Mouse (Mus musculus) forebrain, embryonic 13.5 days (tissue): Measurements from ENCODE around the gene Ankrd33b. TPM values are rescaled to one million over a fixed set of nuclear protein-coding genes. Genes with fewer than 3 reads are reported as not detected.
A peak's percentile ranks its signal among the peaks of the same experiment; 100 is the strongest.

Experiments
- ATAC-seq: fragments of 200-750 bp; cut with Nextera tagmentation; 2 replicates; pipeline ENCODE4 v1.8.0; 2017
- H3K27ac ChIP-seq: fragments of 300-500 bp; sonication (generic); 2 replicates; pipeline ENCODE4 v1.5.1; 2015; ENCODE audit warnings: inconsistent platforms, mild to moderate bottlenecking, moderate library complexity
- H3K27me3 ChIP-seq: fragments of 300-500 bp; sonication (generic); 2 replicates; pipeline ENCODE4 v1.6.1; 2015; ENCODE audit warnings: mild to moderate bottlenecking, inconsistent platforms
- H3K36me3 ChIP-seq: fragments of 300-500 bp; sonication (generic); 2 replicates; pipeline ENCODE4 v1.6.1; 2015; ENCODE audit warnings: mild to moderate bottlenecking, inconsistent platforms; ENCODE audit not compliant: poor library complexity, severe bottlenecking
- H3K4me1 ChIP-seq: fragments of 300-500 bp; sonication (generic); 2 replicates; pipeline ENCODE4 v1.6.1; 2015; ENCODE audit warnings: inconsistent platforms
- H3K4me2 ChIP-seq: fragments of 300-500 bp; sonication (generic); 2 replicates; pipeline ENCODE4 v1.6.1; 2015; ENCODE audit warnings: inconsistent platforms, mild to moderate bottlenecking, moderate library complexity
- H3K4me3 ChIP-seq: fragments of 300-500 bp; sonication (generic); 2 replicates; pipeline ENCODE4 v1.5.1; 2015; ENCODE audit warnings: mild to moderate bottlenecking, inconsistent platforms
- H3K9ac ChIP-seq: fragments of 300-500 bp; sonication (generic); 2 replicates; pipeline ENCODE4 v1.6.1; 2015; ENCODE audit warnings: mild to moderate bottlenecking, inconsistent platforms
- H3K9me3 ChIP-seq: fragments of 300-500 bp; sonication (generic); replicated peaks from 2 replicates; pipeline ENCODE4 v1.6.1; 2016; ENCODE audit warnings: inconsistent platforms
- WGBS: fragments of 180-500 bp; shearing (Covaris S2); methylation state at CpG from one replicate; pipeline ENCODE4 v1.1.7; 2015; 5-methylcytosine and 5-hydroxymethylcytosine counted together
- polyA plus RNA-seq: library from polyadenylated mRNA; unstranded; fragments of >200 nt; fragmentation: Nextera tagmentation; extraction: Ambion mirVana; gene quantifications from 2 replicates; pipeline ENCODE4 v1.2.1, GENCODE M21; 2015

Gene Ankrd33b
- polyA plus RNA-seq, 1 experiment from 2014 or later = 0.34 TPM

DNA sequence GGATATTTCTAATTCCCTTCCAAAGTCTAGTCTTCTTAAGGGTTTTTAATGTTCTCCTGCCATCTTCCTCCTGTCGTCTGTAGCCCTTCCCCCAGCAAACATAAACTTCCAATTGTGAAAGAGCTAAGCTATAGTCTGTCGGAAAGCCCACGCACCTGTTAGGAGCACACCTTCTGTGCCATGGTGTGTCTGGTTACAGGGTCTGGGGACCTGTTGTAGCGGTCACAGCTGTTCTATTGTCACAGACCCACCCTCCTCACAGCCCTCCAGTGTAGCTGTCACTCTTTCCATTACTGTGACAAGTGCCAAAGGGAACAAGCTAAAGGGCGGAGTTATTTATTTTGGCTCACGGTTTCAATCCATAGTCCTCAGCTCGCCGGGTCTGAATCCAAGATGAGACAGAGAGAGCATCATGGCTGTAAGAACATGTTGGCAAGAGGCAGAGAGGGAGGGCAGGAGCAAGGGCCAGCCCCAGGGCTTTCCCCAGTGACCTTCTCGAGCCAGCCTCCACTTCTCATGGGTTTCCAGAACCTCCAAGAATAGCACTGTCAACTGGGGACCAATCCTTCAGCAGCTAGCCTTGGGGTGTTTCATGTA lies 112.5 kb downstream of the Ankrd33b start:
- Histone ChIP-seq H3K9ac (no peak overlapping the region), H3K4me2 (no peak overlapping the region), H3K4me3 (no peak overlapping the region), H3K36me3 (no peaks in the 10 kb centered on the region), H3K4me1 (peaks cover 11% of the 10 kb centered on the region), H3K9me3 (no peaks in the 10 kb centered on the region), H3K27ac (no peak overlapping the region), H3K27me3 (no peaks in the 10 kb centered on the region)
- ATAC-seq = no peak
- 87% methylated on average over 9 of the region's 9 CpGs for WGBS

DNA sequence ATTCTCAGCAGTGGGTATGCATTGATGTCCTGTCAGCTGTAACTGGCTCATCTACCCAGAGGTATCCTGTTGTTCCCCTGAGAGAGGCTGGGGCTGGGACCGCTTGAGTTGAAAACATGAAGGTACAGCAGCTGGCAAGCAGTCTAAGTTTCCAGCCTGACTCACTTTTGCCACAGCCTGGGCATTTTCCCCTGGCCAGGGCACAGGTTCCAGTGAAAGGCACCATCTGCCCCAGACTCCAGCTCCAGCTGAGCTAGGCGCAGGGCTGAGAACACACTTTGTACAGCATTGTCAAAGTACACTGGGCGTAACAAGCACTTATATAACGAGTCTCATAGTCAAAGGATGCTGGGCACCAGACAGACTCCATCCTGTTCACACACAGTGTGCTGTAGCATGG lies 113.6 kb downstream of the Ankrd33b start:
- Histone ChIP-seq H3K9me3 (no peaks in the 10 kb centered on the region), H3K27me3 (no peaks in the 10 kb centered on the region), H3K27ac (no peak overlapping the region), H3K4me1 (peaks cover 16% of the 10 kb centered on the region), H3K4me3 (no peak overlapping the region), H3K9ac (no peak overlapping the region), H3K4me2 (no peak overlapping the region), H3K36me3 (no peaks in the 10 kb centered on the region)
- no peak for ATAC-seq
- 64% methylated on average over 4 of the region's 4 CpGs for WGBS

DNA sequence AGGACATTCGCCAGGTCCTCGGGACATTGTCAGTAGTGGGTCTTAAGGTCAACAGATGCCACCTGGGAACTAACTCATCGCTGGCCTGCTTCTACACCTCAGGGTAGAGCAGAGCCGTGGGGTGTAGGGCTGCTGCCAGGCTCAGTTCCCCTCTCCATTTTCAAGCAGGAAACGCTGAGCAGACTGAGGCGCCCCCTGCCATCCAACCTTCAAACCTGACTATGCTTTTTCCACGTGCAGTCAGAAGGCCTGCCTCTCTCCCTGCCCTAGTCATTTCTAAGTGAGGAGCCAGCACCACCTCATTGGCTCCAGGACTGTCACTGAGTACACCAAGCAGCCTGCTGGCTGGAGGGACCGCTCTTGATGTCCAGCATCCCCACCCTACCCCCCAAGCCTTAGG lies 114.1 kb downstream of the Ankrd33b start:
- Histone ChIP-seq H3K9me3 (no peaks in the 10 kb centered on the region), H3K4me1 (peaks cover 17% of the 10 kb centered on the region), H3K27ac (no peak overlapping the region), H3K4me3 (no peak overlapping the region), H3K36me3 (no peaks in the 10 kb centered on the region), H3K27me3 (no peaks in the 10 kb centered on the region), H3K4me2 (no peak overlapping the region), H3K9ac (no peak overlapping the region)
- no peak for ATAC-seq
- 72% methylated on average over 8 of the region's 8 CpGs for WGBS

DNA sequence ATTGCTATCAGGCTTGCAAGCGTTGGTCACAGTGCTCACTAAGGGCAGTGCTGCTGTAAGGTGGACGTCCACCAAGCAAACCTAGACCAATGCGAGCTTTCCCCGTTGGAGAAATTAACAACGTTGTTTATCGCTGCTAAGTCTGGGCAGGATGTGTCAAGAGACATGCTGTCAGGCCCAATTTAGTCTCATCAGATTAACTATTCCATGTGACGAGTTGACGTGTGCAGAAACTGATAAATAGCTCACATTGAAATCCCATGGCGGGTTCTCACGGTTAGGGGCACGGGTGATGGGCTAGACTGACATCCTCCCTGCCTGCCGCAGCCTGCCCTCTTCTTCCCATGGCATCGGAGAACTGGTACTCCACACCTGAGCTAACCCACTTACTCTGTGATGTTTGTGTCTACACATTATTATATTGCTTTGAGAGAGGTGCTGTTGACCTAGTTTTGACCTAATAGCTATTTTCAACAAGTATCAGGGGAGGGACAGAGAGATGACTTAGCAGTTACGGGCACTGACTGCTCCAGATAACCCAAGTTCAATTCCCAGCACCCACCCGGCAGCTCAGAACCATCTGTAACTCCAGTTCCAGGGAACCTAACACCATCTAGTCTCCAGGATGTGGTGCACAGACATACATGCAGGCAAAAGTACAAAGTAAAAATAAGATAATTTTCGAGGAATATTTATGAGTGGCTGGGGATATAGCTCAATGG lies 114.8 kb downstream of the Ankrd33b start:
- Histone ChIP-seq H3K4me3 (no peak overlapping the region), H3K4me1 (peaks cover 17% of the 10 kb centered on the region), H3K27me3 (no peaks in the 10 kb centered on the region), H3K27ac (no peak overlapping the region), H3K9ac (no peak overlapping the region), H3K9me3 (no peaks in the 10 kb centered on the region), H3K36me3 (no peaks in the 10 kb centered on the region), H3K4me2 (no peak overlapping the region)
- ATAC-seq = no peak
- 80% methylated on average over 16 of the region's 16 CpGs for WGBS

DNA sequence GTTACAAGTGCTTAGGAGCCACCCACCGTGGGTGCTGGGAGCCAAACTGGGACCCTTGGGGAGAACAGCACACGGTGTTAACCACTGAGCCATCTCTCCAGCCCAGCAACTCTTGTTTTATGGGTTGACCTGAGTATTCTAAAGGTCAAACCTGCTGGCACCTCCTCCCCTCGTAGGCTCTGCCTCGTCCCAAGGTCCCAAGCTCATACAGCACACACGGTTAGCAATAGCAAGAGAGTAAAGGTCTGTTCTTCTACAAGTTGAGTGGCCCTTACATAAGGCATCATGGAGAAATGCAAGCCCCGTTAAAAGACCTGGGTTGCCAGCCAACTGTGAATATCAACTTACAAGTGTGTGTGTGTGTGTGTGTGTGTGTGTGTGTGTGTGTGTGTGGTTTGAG lies 116.3 kb downstream of the Ankrd33b start:
- ATAC-seq = no peak
- Histone ChIP-seq H3K4me2 (no peak overlapping the region), H3K9me3 (no peaks in the 10 kb centered on the region), H3K9ac (no peak overlapping the region), H3K36me3 (no peaks in the 10 kb centered on the region), H3K27me3 (no peaks in the 10 kb centered on the region), H3K27ac (no peak overlapping the region), H3K4me1 (peaks cover 17% of the 10 kb centered on the region), H3K4me3 (no peak overlapping the region)
- WGBS = 92% methylated on average over 6 of the region's 6 CpGs

DNA sequence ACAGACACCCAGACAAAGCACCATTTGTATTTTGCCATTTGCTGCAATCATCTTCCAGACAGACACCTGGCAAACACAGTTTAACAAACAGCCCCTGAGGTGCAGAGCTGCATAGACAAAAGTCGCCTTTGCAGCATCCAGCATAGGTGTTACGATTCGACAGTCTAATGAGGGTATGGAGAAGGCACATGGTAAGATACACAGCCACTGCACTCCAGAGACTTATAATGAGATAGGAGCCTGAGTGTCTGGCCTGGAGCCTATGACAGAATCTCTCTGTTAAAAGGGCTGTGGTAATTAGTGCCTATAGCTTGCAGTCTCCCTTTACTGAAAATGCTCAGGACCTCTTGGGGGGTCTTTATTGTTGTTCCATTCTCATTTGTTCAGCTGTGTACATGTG lies 116.8 kb downstream of the Ankrd33b start:
- Histone ChIP-seq H3K9ac (no peak overlapping the region), H3K27me3 (no peaks in the 10 kb centered on the region), H3K27ac (no peak overlapping the region), H3K4me1 (peaks cover 17% of the 10 kb centered on the region), H3K4me2 (no peak overlapping the region), H3K36me3 (no peaks in the 10 kb centered on the region), H3K9me3 (no peaks in the 10 kb centered on the region), H3K4me3 (no peak overlapping the region)
- WGBS = 62% methylated on average over 3 of the region's 3 CpGs
- peak; percentile 28; the same call in 1 of the 2 replicates for ATAC-seq

DNA sequence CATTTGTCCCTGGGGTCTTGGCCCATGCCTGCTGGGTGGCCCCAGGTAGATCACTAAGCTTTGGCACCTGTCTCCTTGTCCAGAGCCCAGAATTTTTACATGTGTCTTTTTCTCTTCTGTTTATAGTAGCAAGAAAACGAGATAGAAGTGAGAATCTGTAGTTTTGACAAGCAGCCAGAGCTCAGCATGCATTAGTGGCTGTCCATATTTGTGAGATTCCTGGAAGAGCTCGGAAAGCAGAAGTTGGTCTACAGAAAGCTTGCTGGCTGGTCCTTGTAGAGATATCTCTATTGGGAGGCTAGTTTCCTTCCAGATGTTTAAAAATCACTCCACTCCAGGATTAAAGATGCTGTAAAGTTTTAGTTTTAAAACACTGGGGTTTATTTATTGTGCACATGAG lies 117.5 kb downstream of the Ankrd33b start:
- H3K36me3 ChIP-seq = no peaks in the 10 kb centered on the region
- H3K9me3 ChIP-seq = no peaks in the 10 kb centered on the region
- no peak overlapping the region for H3K4me3 ChIP-seq
- no peak overlapping the region for H3K4me2 ChIP-seq
- no peak overlapping the region for H3K9ac ChIP-seq
- H3K27me3 ChIP-seq = no peaks in the 10 kb centered on the region
- peaks cover 17% of the 10 kb centered on the region for H3K4me1 ChIP-seq
- H3K27ac ChIP-seq = no peak overlapping the region
- 72% methylated on average over 2 of the region's 2 CpGs for WGBS
- no peak for ATAC-seq

DNA sequence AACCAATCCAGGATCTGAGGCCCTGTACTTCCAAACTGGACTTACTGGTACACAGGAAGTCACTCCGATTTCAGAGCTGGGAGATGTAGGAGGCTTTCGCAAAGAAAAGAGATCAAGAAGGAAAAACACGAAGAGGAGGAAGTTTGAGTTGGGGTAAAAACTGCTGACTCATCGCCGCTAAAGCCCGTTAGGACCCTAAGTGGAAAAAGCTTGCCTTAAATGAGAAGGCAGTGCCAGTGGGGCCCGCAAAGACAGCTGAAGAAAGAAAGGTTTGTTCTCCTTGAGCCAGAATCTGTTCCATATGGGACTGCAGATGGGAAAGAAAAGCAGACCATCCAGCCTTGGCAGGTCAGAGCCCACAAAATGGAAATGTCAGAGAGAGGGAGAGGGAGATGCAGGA lies 118.6 kb downstream of the Ankrd33b start:
- H3K4me2 ChIP-seq = no peak overlapping the region
- H3K9me3 ChIP-seq = no peaks in the 10 kb centered on the region
- no peak for ATAC-seq
- H3K4me3 ChIP-seq = no peak overlapping the region
- no peak overlapping the region for H3K27ac ChIP-seq
- no peaks in the 10 kb centered on the region for H3K27me3 ChIP-seq
- H3K36me3 ChIP-seq = no peaks in the 10 kb centered on the region
- whole genome bisulfite sequencing = 76% methylated on average over 7 of the region's 7 CpGs
- H3K9ac ChIP-seq = no peak overlapping the region
- peaks cover 17% of the 10 kb centered on the region for H3K4me1 ChIP-seq

DNA sequence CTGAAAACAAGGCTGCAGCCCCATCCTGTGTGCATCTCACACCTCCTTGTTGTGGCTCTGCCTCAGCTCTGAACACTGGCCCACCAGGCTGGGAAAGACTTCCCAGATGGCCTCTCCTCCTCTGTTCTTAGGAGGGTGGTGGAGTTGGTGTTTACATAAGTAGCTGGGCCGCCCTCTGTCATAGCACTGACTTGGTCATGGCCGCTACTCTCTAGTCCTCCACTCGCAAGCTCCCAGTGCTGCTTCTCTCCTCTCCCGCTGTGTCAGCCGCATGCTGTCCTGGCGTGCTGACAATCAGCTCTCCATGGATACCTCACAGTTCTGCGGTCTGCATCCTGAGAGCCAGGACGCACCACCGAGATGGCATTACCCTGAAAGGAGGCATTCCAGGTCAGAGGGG lies 120.5 kb downstream of the Ankrd33b start:
- H3K27me3 ChIP-seq = no peaks in the 10 kb centered on the region
- peaks cover 17% of the 10 kb centered on the region for H3K4me1 ChIP-seq
- H3K27ac ChIP-seq = no peak overlapping the region
- H3K36me3 ChIP-seq = 0 out of 2 replicates have a peak, but pooled peaks cover 2% of the 10 kb centered on the region
- H3K4me3 ChIP-seq = no peak overlapping the region
- peak; percentile 34; the same call in 1 of the 2 replicates for ATAC-seq
- WGBS = 72% methylated on average over 9 of the region's 9 CpGs
- H3K9ac ChIP-seq = no peak overlapping the region
- no peak overlapping the region for H3K4me2 ChIP-seq
- H3K9me3 ChIP-seq = no peaks in the 10 kb centered on the region

DNA sequence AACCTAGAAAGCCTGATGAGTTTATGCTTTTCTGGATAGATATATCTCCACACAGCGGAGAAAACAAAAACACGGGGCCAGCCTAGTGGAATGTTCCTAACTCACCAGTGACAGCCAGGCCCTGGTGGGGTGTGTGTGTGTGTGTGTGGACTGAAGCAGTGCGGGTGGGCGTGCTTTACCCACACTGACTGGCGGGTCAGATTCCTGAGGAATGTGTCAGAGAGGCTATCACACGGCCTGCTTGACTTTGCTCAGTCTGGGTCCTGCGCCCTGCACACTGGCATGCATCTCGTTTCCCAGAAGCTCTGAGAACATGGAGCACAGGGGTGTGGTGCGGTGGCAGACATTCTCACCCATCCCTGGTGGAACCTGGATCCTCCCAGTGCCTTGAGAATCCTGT lies 121.6 kb downstream of the Ankrd33b start:
- Histone ChIP-seq H3K27me3 (no peaks in the 10 kb centered on the region), H3K27ac (no peak overlapping the region), H3K9me3 (no peaks in the 10 kb centered on the region), H3K4me2 (no peak overlapping the region), H3K9ac (no peak overlapping the region), H3K4me3 (no peak overlapping the region), H3K4me1 (peaks cover 15% of the 10 kb centered on the region), H3K36me3 (0 out of 2 replicates have a peak, but pooled peaks cover 5% of the 10 kb centered on the region)
- 88% methylated on average over 9 of the region's 9 CpGs for WGBS
- ATAC-seq = no peak

DNA sequence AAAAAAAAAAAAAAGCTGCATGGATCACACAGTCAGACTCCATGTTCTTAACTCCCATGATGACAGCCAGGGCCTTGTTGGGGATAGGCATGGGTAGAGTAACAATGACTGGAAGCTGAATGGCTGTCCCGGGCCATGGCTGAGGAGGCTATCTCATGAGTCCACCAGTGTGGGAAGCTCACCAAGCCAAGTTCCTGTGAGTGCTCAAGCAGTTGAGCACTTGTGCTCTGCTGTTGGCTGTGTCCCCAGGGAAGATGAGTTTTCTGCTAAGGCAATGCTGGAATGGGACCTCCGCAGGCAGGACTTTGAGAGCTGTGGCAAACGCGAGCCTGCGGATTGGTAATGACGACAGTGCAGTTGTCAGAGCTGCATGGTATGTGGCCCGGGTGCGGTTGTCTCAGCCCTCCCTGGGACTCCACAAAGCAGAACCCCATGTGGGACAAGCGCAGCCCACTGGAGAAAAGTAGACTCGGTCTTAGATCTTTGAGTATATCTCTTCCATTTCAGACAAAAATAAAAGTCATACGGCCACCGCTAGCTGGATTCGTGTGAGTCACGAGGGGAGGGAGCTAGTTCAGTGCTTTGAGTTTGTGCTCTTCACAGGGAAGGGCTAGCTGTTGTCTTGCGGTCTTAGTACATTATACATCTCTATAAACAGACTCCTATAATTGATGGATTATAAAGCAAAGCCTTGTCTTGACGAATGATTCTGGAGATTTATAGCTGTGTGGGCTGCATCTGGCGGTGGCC lies 122.7 kb downstream of the Ankrd33b start:
- no peak overlapping the region for H3K9ac ChIP-seq
- WGBS = 95% methylated on average over 17 of the region's 17 CpGs
- H3K4me1 ChIP-seq = peaks cover 4% of the 10 kb centered on the region; the same call in 1 of the 2 replicates
- H3K4me3 ChIP-seq = no peak overlapping the region
- 0 out of 2 replicates have a peak, but pooled peaks cover 5% of the 10 kb centered on the region for H3K36me3 ChIP-seq
- no peak overlapping the region for H3K4me2 ChIP-seq
- H3K27me3 ChIP-seq = no peaks in the 10 kb centered on the region
- H3K9me3 ChIP-seq = no peaks in the 10 kb centered on the region
- no peak for ATAC-seq
- H3K27ac ChIP-seq = no peak overlapping the region

DNA sequence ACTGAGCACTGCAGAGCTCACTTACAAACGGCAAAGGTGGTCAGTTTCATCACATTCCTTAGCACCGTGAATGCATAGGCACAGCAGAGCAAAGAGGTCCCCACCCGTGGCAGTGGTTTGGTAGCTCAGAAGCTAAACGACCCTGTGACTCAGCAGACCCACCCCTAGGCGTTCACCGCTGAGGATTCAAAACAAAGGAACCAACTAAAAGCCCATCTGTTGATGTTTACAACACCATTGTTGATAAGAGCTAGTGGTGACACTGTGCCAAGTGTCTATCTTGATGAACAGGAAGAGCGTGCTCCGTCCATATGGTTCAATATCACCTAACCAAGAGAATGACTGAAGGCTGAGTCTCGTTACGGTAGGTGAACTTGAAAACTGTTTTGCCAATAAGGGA lies 124.3 kb downstream of the Ankrd33b start:
- no peak for ATAC-seq
- no peak overlapping the region for H3K27ac ChIP-seq
- no peaks in the 10 kb centered on the region for H3K4me1 ChIP-seq
- no peaks in the 10 kb centered on the region for H3K27me3 ChIP-seq
- 0 out of 2 replicates have a peak, but pooled peaks cover 5% of the 10 kb centered on the region for H3K36me3 ChIP-seq
- no peak overlapping the region for H3K4me3 ChIP-seq
- no peaks in the 10 kb centered on the region for H3K9me3 ChIP-seq
- no peak overlapping the region for H3K4me2 ChIP-seq
- no peak overlapping the region for H3K9ac ChIP-seq
- WGBS = 78% methylated on average over 10 of the region's 10 CpGs
